Mouse (Mus musculus): Measurements from ENCODE around the gene Arl15. TPM values are rescaled to one million over a fixed set of nuclear protein-coding genes. Genes with fewer than 3 reads are reported as not detected.

Gene Arl15
- polyA plus RNA-seq, 1 experiment: 5.4 TPM

DNA sequence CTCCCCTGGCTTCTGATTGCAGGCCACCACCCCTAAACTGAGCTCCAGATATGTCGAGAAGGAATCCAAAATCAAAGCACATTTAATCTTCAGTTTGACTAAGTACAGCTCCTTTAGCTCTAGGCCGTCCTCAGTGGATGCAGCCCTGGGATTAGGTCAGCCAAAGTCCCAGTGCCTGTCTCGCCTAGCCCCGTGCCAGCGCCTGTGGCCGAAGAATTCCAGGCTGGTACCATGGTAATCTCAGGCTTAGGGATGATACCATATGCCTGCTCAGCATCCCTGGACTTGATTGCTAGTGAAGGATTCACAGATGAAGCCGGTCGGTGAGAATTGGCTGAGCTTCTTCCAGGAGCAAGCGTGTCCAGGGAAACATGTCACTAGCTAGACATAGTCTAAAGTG lies 261.4 kb downstream of the Arl15 start:
- TF ChIP-seq CTCF (IDR thresholded peaks at IDR 0.05; ENCODE audit: control insufficient read depth, insufficient read depth, low read length): no peak
- TF ChIP-seq POLR2A (IDR thresholded peaks at IDR 0.05; ENCODE audit: borderline replicate concordance, control insufficient read depth, low read depth, low read length): no peak
- 87% methylated on average over 9 of the region's 9 CpGs for WGBS
- H3K4me1 ChIP-seq (ENCODE audit: control insufficient read depth, insufficient read depth, low read length): no peaks in the 10 kb centered on the region
- H3K27ac ChIP-seq (ENCODE audit: control insufficient read depth, insufficient read depth, low read depth, low read length, poor library complexity): no peak overlapping the region
- no peak overlapping the region for H3K4me3 ChIP-seq (replicated peaks; ENCODE audit: control insufficient read depth, low read depth, low read length)

GRCm38 (mm10) chr13:114060258-114060657 lies 266.0 kb downstream of the Arl15 start:
- no peak overlapping the region for H3K4me3 ChIP-seq (replicated peaks; ENCODE audit: control insufficient read depth, low read depth, low read length)
- 86% methylated on average over 6 of the region's 6 CpGs for WGBS
- no peak overlapping the region for H3K27ac ChIP-seq (ENCODE audit: control insufficient read depth, insufficient read depth, low read depth, low read length, poor library complexity)
- TF ChIP-seq POLR2A (IDR thresholded peaks at IDR 0.05; ENCODE audit: borderline replicate concordance, control insufficient read depth, low read depth, low read length): no peak
- no peak for TF ChIP-seq CTCF (IDR thresholded peaks at IDR 0.05; ENCODE audit: control insufficient read depth, insufficient read depth, low read length)
- H3K4me1 ChIP-seq (ENCODE audit: control insufficient read depth, insufficient read depth, low read length): no peaks in the 10 kb centered on the region

GRCm38 (mm10) chr13:114061234-114061633 lies 266.9 kb downstream of the Arl15 start:
- TF ChIP-seq POLR2A (IDR thresholded peaks at IDR 0.05; ENCODE audit: borderline replicate concordance, control insufficient read depth, low read depth, low read length) (no peak), CTCF (IDR thresholded peaks at IDR 0.05; ENCODE audit: control insufficient read depth, insufficient read depth, low read length) (no peak)
- no peak overlapping the region for H3K27ac ChIP-seq (ENCODE audit: control insufficient read depth, insufficient read depth, low read depth, low read length, poor library complexity)
- WGBS: 90% methylated on average over 7 of the region's 7 CpGs
- no peak overlapping the region for H3K4me3 ChIP-seq (replicated peaks; ENCODE audit: control insufficient read depth, low read depth, low read length)
- H3K4me1 ChIP-seq (ENCODE audit: control insufficient read depth, insufficient read depth, low read length): no peaks in the 10 kb centered on the region

DNA sequence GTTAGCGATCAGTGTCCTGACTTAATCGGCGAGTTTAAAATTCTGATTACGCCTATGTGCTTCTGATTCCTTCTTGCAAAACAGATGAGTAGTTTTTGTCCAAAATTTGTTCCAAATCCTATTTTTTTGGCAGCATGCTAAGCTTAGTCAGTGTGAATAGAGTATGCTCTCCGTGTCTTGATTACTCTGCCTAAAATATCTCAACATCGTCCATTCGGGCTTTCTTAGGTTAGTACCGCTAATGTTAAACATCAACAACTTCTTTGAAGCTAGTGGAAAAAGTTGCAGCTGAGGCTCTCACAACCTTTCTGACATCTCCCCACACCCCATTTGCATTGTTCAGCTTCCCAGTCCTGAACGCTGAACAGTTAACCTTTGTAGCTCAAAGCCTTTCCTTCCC lies 269.8 kb downstream of the Arl15 start:
- no peak overlapping the region for H3K27ac ChIP-seq (ENCODE audit: control insufficient read depth, insufficient read depth, low read depth, low read length, poor library complexity)
- TF ChIP-seq CTCF (IDR thresholded peaks at IDR 0.05; ENCODE audit: control insufficient read depth, insufficient read depth, low read length) (no peak), POLR2A (IDR thresholded peaks at IDR 0.05; ENCODE audit: borderline replicate concordance, control insufficient read depth, low read depth, low read length) (no peak)
- H3K4me3 ChIP-seq (replicated peaks; ENCODE audit: control insufficient read depth, low read depth, low read length): no peak overlapping the region
- WGBS: 91% methylated on average over 9 of the region's 9 CpGs
- no peaks in the 10 kb centered on the region for H3K4me1 ChIP-seq (ENCODE audit: control insufficient read depth, insufficient read depth, low read length)

- TF ChIP-seq POLR2A (IDR thresholded peaks at IDR 0.05; ENCODE audit: borderline replicate concordance, control insufficient read depth, low read depth, low read length) (no peak), CTCF (IDR thresholded peaks at IDR 0.05; ENCODE audit: control insufficient read depth, insufficient read depth, low read length) (no peak)
- Histone ChIP-seq H3K27ac (ENCODE audit: control insufficient read depth, insufficient read depth, low read depth, low read length, poor library complexity) (no peak overlapping the region), H3K4me3 (replicated peaks; ENCODE audit: control insufficient read depth, low read depth, low read length) (no peak overlapping the region), H3K4me1 (ENCODE audit: control insufficient read depth, insufficient read depth, low read length) (no peaks in the 10 kb centered on the region)
- 87% methylated on average over 6 of the region's 6 CpGs for WGBS
These were observed 270.7 kb downstream of the Arl15 start for GRCm38 (mm10) chr13:114065012-114065411.

- Histone ChIP-seq H3K27ac (ENCODE audit: control insufficient read depth, insufficient read depth, low read depth, low read length, poor library complexity) (no peak overlapping the region), H3K4me3 (replicated peaks; ENCODE audit: control insufficient read depth, low read depth, low read length) (no peak overlapping the region), H3K4me1 (ENCODE audit: control insufficient read depth, insufficient read depth, low read length) (no peaks in the 10 kb centered on the region)
- 93% methylated on average over 5 of the region's 5 CpGs for WGBS
- no peak for TF ChIP-seq POLR2A (IDR thresholded peaks at IDR 0.05; ENCODE audit: borderline replicate concordance, control insufficient read depth, low read depth, low read length)
These were observed 274.1 kb downstream of the Arl15 start for GRCm38 (mm10) chr13:114068421-114068820.

DNA sequence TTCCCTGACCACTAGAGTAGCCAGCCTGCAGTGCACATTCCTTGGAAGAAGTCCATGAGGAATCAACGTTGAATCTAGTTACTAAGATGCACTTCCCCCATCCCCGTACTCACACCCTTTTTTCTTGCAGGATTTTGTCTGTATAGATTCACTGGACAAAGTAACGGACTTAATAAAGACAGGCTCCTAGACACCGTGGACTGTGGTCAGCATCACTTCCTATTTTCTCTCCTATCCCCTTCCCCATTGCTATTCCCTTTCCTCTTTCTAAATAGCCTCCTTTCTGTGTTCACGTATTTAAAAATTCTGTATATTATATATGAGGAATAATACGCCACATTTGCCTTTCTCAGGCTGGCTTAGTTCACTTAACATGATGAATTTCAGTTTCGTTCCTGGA lies 277.1 kb downstream of the Arl15 start:
- WGBS: 57% methylated on average over 7 of the region's 7 CpGs
- Histone ChIP-seq H3K4me3 (replicated peaks; ENCODE audit: control insufficient read depth, low read depth, low read length) (no peak overlapping the region), H3K27ac (ENCODE audit: control insufficient read depth, insufficient read depth, low read depth, low read length, poor library complexity) (no peak overlapping the region), H3K4me1 (ENCODE audit: control insufficient read depth, insufficient read depth, low read length) (no peaks in the 10 kb centered on the region)
- TF ChIP-seq CTCF (IDR thresholded peaks at IDR 0.05; ENCODE audit: control insufficient read depth, insufficient read depth, low read length) (no peak), POLR2A (IDR thresholded peaks at IDR 0.05; ENCODE audit: borderline replicate concordance, control insufficient read depth, low read depth, low read length) (no peak)

- TF ChIP-seq CTCF (IDR thresholded peaks at IDR 0.05; ENCODE audit: control insufficient read depth, insufficient read depth, low read length) (no peak), POLR2A (IDR thresholded peaks at IDR 0.05; ENCODE audit: borderline replicate concordance, control insufficient read depth, low read depth, low read length) (no peak)
- H3K4me3 ChIP-seq (replicated peaks; ENCODE audit: control insufficient read depth, low read depth, low read length): no peak overlapping the region
These were observed 280.2 kb downstream of the Arl15 start for GRCm38 (mm10) chr13:114074471-114074870.

GRCm38 (mm10) chr13:114075724-114076384 lies 281.5 kb downstream of the Arl15 start:
- no peak for TF ChIP-seq CTCF (IDR thresholded peaks at IDR 0.05; ENCODE audit: control insufficient read depth, insufficient read depth, low read length)
- no peak for TF ChIP-seq POLR2A (IDR thresholded peaks at IDR 0.05; ENCODE audit: borderline replicate concordance, control insufficient read depth, low read depth, low read length)
- Histone ChIP-seq H3K4me1 (ENCODE audit: control insufficient read depth, insufficient read depth, low read length) (no peaks in the 10 kb centered on the region), H3K27ac (ENCODE audit: control insufficient read depth, insufficient read depth, low read depth, low read length, poor library complexity) (no peak overlapping the region), H3K4me3 (replicated peaks; ENCODE audit: control insufficient read depth, low read depth, low read length) (no peak overlapping the region)
- WGBS: 66% methylated on average over 9 of the region's 9 CpGs

More at GRCm38 (mm10) chr13:114074471-114074870, 280.2 kb downstream of the Arl15 start:
- WGBS: 70% methylated on average over 8 of the region's 8 CpGs
- H3K4me1 ChIP-seq (ENCODE audit: control insufficient read depth, insufficient read depth, low read length): no peaks in the 10 kb centered on the region
- no peak overlapping the region for H3K27ac ChIP-seq (ENCODE audit: control insufficient read depth, insufficient read depth, low read depth, low read length, poor library complexity)

All from bone marrow, adult 2 months (tissue).